Mouse (Mus musculus): ENCODE results near the gene Gm10295. TPM values are rescaled to one million over a fixed set of nuclear protein-coding genes. Genes with fewer than 3 reads are reported as not detected.

Gm10295 gene
- polyA plus RNA-seq (2012; rRNA removed), result not detected in 2 replicates

GRCm38 (mm10) chr7:71351364-71351763 is at the start of gene Gm10295:
Gene Gm10295, minus strand, starts transcription at chr7:71351485.

